ENCODE assay signal across 8 mouse cellular contexts in genomic region chr6:134930383-134930782, GRCm38 (mm10). TPM values are rescaled to one million over a fixed set of nuclear protein-coding genes. Genes with fewer than 3 reads are reported as not detected.
DNase-seq lines count a peak whose midpoint lies in the region; ATAC-seq and TF ChIP-seq lines count a peak whose summit lies in the region.

No protein-coding gene starts in this region.

- peak overlapping the region; percentile 96 for H3K9ac ChIP-seq in heart, embryonic 14.5 days (ENCODE audit: low read length)
- no peak overlapping the region for H3K9ac ChIP-seq in hindbrain, embryonic 14.5 days

- intact Hi-C loops in left cerebral cortex, postnatal 4 days (cut with DNase I), result no loop called here

- H3K4me2 ChIP-seq in heart, embryonic 14.5 days (ENCODE audit: low read length), result peak overlapping the region; percentile 81
- peak overlapping the region; percentile 89 for H3K4me2 ChIP-seq in hindbrain, embryonic 14.5 days (replicated peaks)

- H3K27me3 ChIP-seq in heart, embryonic 14.5 days (ENCODE audit: control insufficient read depth, insufficient read depth, low read length), result no peaks in the 10 kb centered on the region
- H3K27me3 ChIP-seq in hindbrain, embryonic 14.5 days (ENCODE audit: control insufficient read depth, insufficient read depth, low read length), result no peaks in the 10 kb centered on the region

- TF ChIP-seq CTCF in bone marrow macrophage, adult 2 months (IDR thresholded peaks at IDR 0.05; ENCODE audit: low read depth, low read length), result no peak

- H3K27ac ChIP-seq in heart, embryonic 14.5 days (replicated peaks in 1 of 2; ENCODE audit: control insufficient read depth in 1 of 2, insufficient read depth in 1 of 2, low read depth in 2 of 2, low read length in 2 of 2), result peak overlapping the region in 1 of 2 experiments; percentile 66; a peak in 1 of 4 replicates
- no peak overlapping the region for H3K27ac ChIP-seq in bone marrow macrophage, adult 2 months (ENCODE audit: insufficient read depth, low read depth, low read length)
- no peak overlapping the region for H3K27ac ChIP-seq in hindbrain, embryonic 14.5 days

- no peaks in the 10 kb centered on the region for H3K9me3 ChIP-seq in heart, embryonic 14.5 days (ENCODE audit: control insufficient read depth, low read length)
- H3K9me3 ChIP-seq in hindbrain, embryonic 14.5 days (ENCODE audit: control insufficient read depth, low read length), result no peaks in the 10 kb centered on the region

- WGBS in heart, embryonic 14.5 days, result 81% methylated on average over 7 of the region's 7 CpGs
- WGBS in hindbrain, embryonic 14.5 days, result 74% methylated on average over 7 of the region's 7 CpGs

- peaks cover 8 to 25% of the 10 kb centered on the region in 2 experiments for H3K4me1 ChIP-seq in heart, embryonic 14.5 days (ENCODE audit: control insufficient read depth in 2 of 2, insufficient read depth in 2 of 2, low read length in 2 of 2)
- peaks cover 20% of the 10 kb centered on the region for H3K4me1 ChIP-seq in bone marrow macrophage, adult 2 months (ENCODE audit: control insufficient read depth, insufficient read depth, low read length)
- H3K4me1 ChIP-seq in hindbrain, embryonic 14.5 days (replicated peaks; ENCODE audit: control insufficient read depth, insufficient read depth, low read length), result 0 out of 2 replicates have a peak, but pooled peaks cover 12% of the 10 kb centered on the region

- peak overlapping the region; percentile 32 to 68; a peak in 3 of 4 replicates for H3K4me3 ChIP-seq in heart, embryonic 14.5 days (ENCODE audit: control insufficient read depth in 1 of 2, insufficient read depth in 1 of 2, low read depth in 1 of 2, low read length in 2 of 2)
- peak overlapping the region; percentile 53; the same call in 1 of the 2 replicates for H3K4me3 ChIP-seq in bone marrow macrophage, adult 2 months (ENCODE audit: insufficient read depth, low read length)
- 0 out of 2 replicates have a peak overlapping the region, but pooled peaks have one; percentile 55 for H3K4me3 ChIP-seq in hindbrain, embryonic 14.5 days (replicated peaks; ENCODE audit: low read length)

- 0 out of 2 replicates have a peak, but pooled peaks cover 3% of the 10 kb centered on the region for H3K36me3 ChIP-seq in heart, embryonic 14.5 days (ENCODE audit: control insufficient read depth, insufficient read depth, low read length)
- H3K36me3 ChIP-seq in hindbrain, embryonic 14.5 days (replicated peaks; ENCODE audit: control insufficient read depth, insufficient read depth), result no peaks in the 10 kb centered on the region

- no peak for DNase-seq in heart, postnatal 4 days
- DNase-seq in hindbrain, embryonic 14.5 days (ENCODE audit: low spot score), result no peak
- DNase-seq in left cerebral cortex, postnatal 4 days, result no peak
- DNase-seq in cerebellum, adult 9-11 months, result no peak
- DNase-seq in lung, postnatal 25 days (ENCODE audit: low spot score), result no peak

- ATAC-seq in heart, embryonic 14.5 days (ENCODE audit: insufficient number of reproducible peaks, insufficient read depth, low FRiP score, low read depth), result no peak
- ATAC-seq in hindbrain, embryonic 14.5 days (ENCODE audit: low FRiP score), result no peak
- ATAC-seq in megakaryocyte-erythroid progenitor cell, adult 5-6 weeks (replicated peaks; ENCODE audit: low FRiP score, low TSS enrichment, poor library complexity, severe bottlenecking), result 0 out of 2 replicates have a peak, but pooled peaks have one; percentile 20

- no peak for TF ChIP-seq POLR2A in bone marrow macrophage, adult 2 months (IDR thresholded peaks at IDR 0.05; ENCODE audit: borderline replicate concordance, low read depth, low read length)

RNA-seq across cellular contexts. Expression of gene Cdkn1b, which starts 10.2 kb away (rescaled TPM):
- 16.3 and 21.0 TPM in 2 replicates for polyA plus RNA-seq in heart, embryonic 14.5 days (2014; fragmentation: Nextera tagmentation; extraction: Ambion mirVana)
- 10 to 100 TPM; 46.1 to 47.7 TPM for total RNA-seq in heart, postnatal 4 days (2021)
- polyA plus RNA-seq in bone marrow macrophage, adult 2 months (2012; ENCODE audit: insufficient read depth, insufficient read length, missing spikeins), result 84.8 and 88.6 TPM in 2 replicates
- 18.5 and 19.0 TPM in 2 replicates for polyA plus RNA-seq in hindbrain, embryonic 14.5 days (2014; fragmentation: Nextera tagmentation; extraction: Ambion mirVana)
- 17.2 and 22.1 TPM in 2 replicates for total RNA-seq in megakaryocyte-erythroid progenitor cell, adult 5-6 weeks (2014; fragmentation: Nextera tagmentation)
- 34.9 and 49.3 TPM in 2 replicates for total RNA-seq in megakaryocyte-erythroid progenitor cell, adult 5-6 weeks (2017)
- total RNA-seq in left cerebral cortex, postnatal 4 days (2021), result 10 to 100 TPM; 55.5 to 62.2 TPM

RNA-seq across cellular contexts. Expression of gene Gpr19, which starts 32.0 kb away (rescaled TPM):
- 9.1 TPM in 2 replicates for polyA plus RNA-seq in heart, embryonic 14.5 days (2014; fragmentation: Nextera tagmentation; extraction: Ambion mirVana)
- 1 to 10 TPM; 6.3 to 6.6 TPM for total RNA-seq in heart, postnatal 4 days (2021)
- 6.6 and 7.3 TPM in 2 replicates for polyA plus RNA-seq in bone marrow macrophage, adult 2 months (2012; ENCODE audit: insufficient read depth, insufficient read length, missing spikeins)
- 34.0 and 37.1 TPM in 2 replicates for polyA plus RNA-seq in hindbrain, embryonic 14.5 days (2014; fragmentation: Nextera tagmentation; extraction: Ambion mirVana)
- 6.5 and 6.9 TPM in 2 replicates for total RNA-seq in megakaryocyte-erythroid progenitor cell, adult 5-6 weeks (2014; fragmentation: Nextera tagmentation)
- total RNA-seq in megakaryocyte-erythroid progenitor cell, adult 5-6 weeks (2017), result 4.5 and 7.0 TPM in 2 replicates
- 10 to 100 TPM; 24.5 to 29.3 TPM for total RNA-seq in left cerebral cortex, postnatal 4 days (2021)

RNA-seq across cellular contexts. Expression of gene Apold1, which starts 51.1 kb away (rescaled TPM):
- polyA plus RNA-seq in heart, embryonic 14.5 days (2014; fragmentation: Nextera tagmentation; extraction: Ambion mirVana), result 8.6 and 9.1 TPM in 2 replicates
- total RNA-seq in heart, postnatal 4 days (2021), result 10 to 100 TPM; 29.5 to 36.8 TPM
- 0.29 and 0.36 TPM in 2 replicates for polyA plus RNA-seq in bone marrow macrophage, adult 2 months (2012; ENCODE audit: insufficient read depth, insufficient read length, missing spikeins)
- 3.9 TPM in 2 replicates for polyA plus RNA-seq in hindbrain, embryonic 14.5 days (2014; fragmentation: Nextera tagmentation; extraction: Ambion mirVana)
- 0.90 and 1.5 TPM in 2 replicates for total RNA-seq in megakaryocyte-erythroid progenitor cell, adult 5-6 weeks (2014; fragmentation: Nextera tagmentation)
- 0.66 and 0.80 TPM in 2 replicates for total RNA-seq in megakaryocyte-erythroid progenitor cell, adult 5-6 weeks (2017)
- total RNA-seq in left cerebral cortex, postnatal 4 days (2021), result 1 to 10 TPM; 4.2 to 4.3 TPM

Comparison
In these comparisons a context has a peak if more than half of its experiments do, and no peak if none do; other contexts are left out.
1. RNA of gene Apold1, which starts 51.1 kb away (total RNA-seq): 29.5 to 36.8 TPM in heart, postnatal 4 days; 4.2 to 4.3 TPM in left cerebral cortex, postnatal 4 days and 0.66 to 1.5 TPM in megakaryocyte-erythroid progenitor cell, adult 5-6 weeks; every median in the first group is over 4 times any median in the second.
2. Peak in every context shown above with its lines, with median percentiles within 50 percentile points of each other: H3K4me3 ChIP-seq.